ENCODE assay signal across 9 mouse cellular contexts in the genomic region with DNA sequence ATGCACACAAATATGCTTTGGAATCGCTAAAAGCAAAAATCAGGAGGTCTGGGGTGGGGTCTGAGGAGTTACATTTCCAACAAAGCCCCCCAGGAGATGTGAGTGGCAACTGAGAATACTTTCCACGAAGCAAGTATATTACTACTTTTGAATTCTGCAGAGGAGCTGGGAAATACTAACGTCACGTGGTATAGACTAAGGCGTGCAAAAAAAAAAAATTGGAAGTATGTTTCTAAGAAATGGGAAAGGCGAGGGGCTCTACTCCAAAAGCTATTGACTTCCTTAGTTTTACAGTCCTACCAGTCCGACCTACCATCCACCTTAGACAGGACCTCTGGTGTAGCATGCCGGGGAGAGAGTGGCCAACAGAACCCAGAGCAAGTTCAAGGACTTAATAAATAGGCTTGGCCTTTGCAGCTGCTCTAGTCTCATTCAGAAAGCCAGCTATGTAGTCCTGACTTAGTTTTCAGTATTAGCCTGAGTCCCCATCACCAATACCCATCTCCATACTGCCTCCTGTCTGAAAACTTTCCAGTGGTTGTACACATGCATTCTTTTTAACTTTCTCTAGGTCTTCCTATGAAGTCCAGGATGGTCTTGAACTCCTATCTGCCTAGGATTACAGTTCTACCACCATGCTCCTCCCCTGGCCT. TPM values are rescaled to one million over a fixed set of nuclear protein-coding genes. Genes with fewer than 3 reads are reported as not detected.
DNase-seq lines count a peak whose midpoint lies in the region; ATAC-seq and TF ChIP-seq lines count a peak whose summit lies in the region.
"Had no signal": no experiment of that assay in that cellular context is flagged by ENCODE, and none has a peak within 500 bp of the region (broad histone marks: within the 10 kb centered on the region; RNA-seq: fewer than 3 reads in every experiment).

No protein-coding gene starts in this region.

- H3K27me3 ChIP-seq in liver, adult 2 months (ENCODE audit: control insufficient read depth, insufficient read depth, low read length) = no peaks in the 10 kb centered on the region
- H3K27me3 ChIP-seq in embryonic facial prominence, embryonic 11.5 days (ENCODE audit: control insufficient read depth, insufficient read depth, low read length) = no peaks in the 10 kb centered on the region
- no peaks in the 10 kb centered on the region for H3K27me3 ChIP-seq in intestine, embryonic 15.5 days (replicated peaks)
- no peaks in the 10 kb centered on the region for H3K27me3 ChIP-seq in neural tube, embryonic 14.5 days (ENCODE audit: control insufficient read depth, insufficient read depth, low read length)

- peaks cover 40% of the 10 kb centered on the region; the same call in 1 of the 2 replicates for H3K79me2 ChIP-seq in liver, adult 2 months (ENCODE audit: control insufficient read depth, insufficient read depth, low read length)

- peak overlapping the region; percentile 57 for H3K27ac ChIP-seq in liver, adult 2 months (replicated peaks; ENCODE audit: insufficient read depth, low read depth, low read length)
- no peak overlapping the region for H3K27ac ChIP-seq in embryonic facial prominence, embryonic 11.5 days (replicated peaks; ENCODE audit: low read depth, low read length)
- H3K27ac ChIP-seq in intestine, embryonic 15.5 days = peak overlapping the region; percentile 97; the same call in 1 of the 2 replicates
- peak overlapping the region; percentile 95; the same call in 1 of the 2 replicates for H3K27ac ChIP-seq in neural tube, embryonic 14.5 days (ENCODE audit: low read depth, low read length)

- DNase-seq in liver, adult 2 months (ENCODE audit: extremely low read depth, low read depth, low spot score) = peak; percentile 39
- no peak for DNase-seq in liver
- no peak for DNase-seq in embryonic facial prominence, embryonic 11.5 days (ENCODE audit: low spot score)
- no peak for DNase-seq in urinary bladder, postnatal 14 days (ENCODE audit: low spot score)
- no peak for DNase-seq in thymus, postnatal 0 days (ENCODE audit: low spot score)

- H3K9me3 ChIP-seq in embryonic facial prominence, embryonic 11.5 days (replicated peaks; ENCODE audit: control insufficient read depth, low read length) = no peaks in the 10 kb centered on the region
- H3K9me3 ChIP-seq in intestine, embryonic 15.5 days = no peaks in the 10 kb centered on the region
- H3K9me3 ChIP-seq in neural tube, embryonic 14.5 days (ENCODE audit: control insufficient read depth, low read length) = no peaks in the 10 kb centered on the region

- H3K4me1 ChIP-seq in liver, adult 2 months (ENCODE audit: control insufficient read depth, insufficient read depth, low read length) = peaks cover 34% of the 10 kb centered on the region
- no peaks in the 10 kb centered on the region for H3K4me1 ChIP-seq in embryonic facial prominence, embryonic 11.5 days (ENCODE audit: control insufficient read depth, insufficient read depth, low read length)
- peaks cover 13% of the 10 kb centered on the region for H3K4me1 ChIP-seq in intestine, embryonic 15.5 days (replicated peaks)
- H3K4me1 ChIP-seq in neural tube, embryonic 14.5 days (ENCODE audit: control insufficient read depth, insufficient read depth, low read length) = peaks cover 21% of the 10 kb centered on the region

- H3K4me3 ChIP-seq in liver, adult 2 months (ENCODE audit: insufficient read depth, low read depth, low read length) = peak overlapping the region; percentile 87
- H3K4me3 ChIP-seq in embryonic facial prominence, embryonic 11.5 days (ENCODE audit: low read depth, low read length) = peak overlapping the region; percentile 87
- peak overlapping the region; percentile 84 for H3K4me3 ChIP-seq in intestine, embryonic 15.5 days (replicated peaks)
- peak overlapping the region; percentile 86 for H3K4me3 ChIP-seq in neural tube, embryonic 14.5 days (ENCODE audit: low read depth, low read length)

- H3K9ac ChIP-seq in liver, adult 2 months (ENCODE audit: low read depth, low read length) = peak overlapping the region; percentile 100
- no peak overlapping the region; the same call in 1 of the 2 replicates for H3K9ac ChIP-seq in embryonic facial prominence, embryonic 11.5 days (replicated peaks; ENCODE audit: low read length)
- H3K9ac ChIP-seq in intestine, embryonic 15.5 days = peak overlapping the region; percentile 87; the same call in 1 of the 2 replicates
- H3K9ac ChIP-seq in neural tube, embryonic 14.5 days (replicated peaks; ENCODE audit: low read depth, low read length) = peak overlapping the region; percentile 95

- no peak for TF ChIP-seq CTCF in liver, adult 2 months (IDR thresholded peaks at IDR 0.05; ENCODE audit: low read depth, low read length)

- H3K36me3 ChIP-seq in liver, adult 2 months (ENCODE audit: control insufficient read depth, insufficient read depth, low read length) = no peaks in the 10 kb centered on the region
- H3K36me3 ChIP-seq in embryonic facial prominence, embryonic 11.5 days (replicated peaks; ENCODE audit: control insufficient read depth, insufficient read depth, low read depth, low read length) = no peaks in the 10 kb centered on the region
- H3K36me3 ChIP-seq in intestine, embryonic 15.5 days = no peaks in the 10 kb centered on the region
- no peaks in the 10 kb centered on the region for H3K36me3 ChIP-seq in neural tube, embryonic 14.5 days (ENCODE audit: control insufficient read depth, insufficient read depth, low read length)

- peak overlapping the region; percentile 97 for H3K4me2 ChIP-seq in embryonic facial prominence, embryonic 11.5 days (ENCODE audit: low read depth, low read length)
- peak overlapping the region; percentile 86 for H3K4me2 ChIP-seq in intestine, embryonic 15.5 days (replicated peaks)
- H3K4me2 ChIP-seq in neural tube, embryonic 14.5 days (ENCODE audit: low read depth, low read length) = peak overlapping the region; percentile 77

- no peak for TF ChIP-seq POLR2A in liver, adult 2 months (IDR thresholded peaks at IDR 0.05; ENCODE audit: extremely low read depth, insufficient read depth, low read length)

- WGBS in liver, adult 2 months = 28% methylated on average over 8 of the region's 8 CpGs
- WGBS in embryonic facial prominence, embryonic 11.5 days = 37% methylated on average over 8 of the region's 8 CpGs
- 43% methylated on average over 8 of the region's 8 CpGs for WGBS in intestine, embryonic 15.5 days
- whole genome bisulfite sequencing in neural tube, embryonic 14.5 days = 34% methylated on average over 8 of the region's 8 CpGs

- ATAC-seq in embryonic facial prominence, embryonic 11.5 days (replicated peaks; ENCODE audit: insufficient number of reproducible peaks, low FRiP score, low TSS enrichment, low read depth) = no peak
- no peak for ATAC-seq in intestine, embryonic 15.5 days
- ATAC-seq in neural tube, embryonic 14.5 days (ENCODE audit: low read depth) = no peak
- ATAC-seq in erythroid progenitor cell, adult 5-6 weeks (replicated peaks; ENCODE audit: low FRiP score, poor library complexity, severe bottlenecking) = no peak

RNA-seq across cellular contexts. Expression of a gene that starts 2.2 kb away (rescaled TPM):
- 56.0 and 57.4 TPM in 2 replicates for total RNA-seq in liver, adult 2 months (2014; rRNA removed)
- 14.1 and 15.6 TPM in 2 replicates for polyA plus RNA-seq in liver, adult 2 months (2012; rRNA removed)
- polyA plus RNA-seq in embryonic facial prominence, embryonic 11.5 days (2014; fragmentation: Nextera tagmentation; extraction: Ambion mirVana) = 2.5 and 3.9 TPM in 2 replicates
- polyA plus RNA-seq in intestine, embryonic 15.5 days (2015; fragmentation: Nextera tagmentation; extraction: Ambion mirVana) = 3.7 and 4.3 TPM in 2 replicates
- polyA plus RNA-seq in neural tube, embryonic 14.5 days (2014; fragmentation: Nextera tagmentation; extraction: Ambion mirVana) = 10.3 and 11.2 TPM in 2 replicates
- 10.7 and 12.7 TPM in 2 replicates for polyA plus RNA-seq in thymus, postnatal 0 days (2015; fragmentation: Nextera tagmentation; extraction: Ambion mirVana)
- total RNA-seq in erythroid progenitor cell, adult 5-6 weeks (2015; ENCODE audit: low replicate concordance) = 64.5 and 72.1 TPM in 2 replicates
- 29.3 and 63.5 TPM in 2 replicates for total RNA-seq in erythroid progenitor cell, adult 5-6 weeks (2017; ENCODE audit: low replicate concordance)

RNA-seq across cellular contexts. Expression of a gene that starts 29.6 kb away (rescaled TPM):
- total RNA-seq in liver, adult 2 months (2014; rRNA removed) = 0.09 TPM in 1 of 2 replicates, not detected in the other
- polyA plus RNA-seq in liver, adult 2 months (2012; rRNA removed) = not detected in 2 replicates
- 0.21 and 0.42 TPM in 2 replicates for polyA plus RNA-seq in embryonic facial prominence, embryonic 11.5 days (2014; fragmentation: Nextera tagmentation; extraction: Ambion mirVana)
- polyA plus RNA-seq in intestine, embryonic 15.5 days (2015; fragmentation: Nextera tagmentation; extraction: Ambion mirVana) = 0.11 and 0.29 TPM in 2 replicates
- polyA plus RNA-seq in neural tube, embryonic 14.5 days (2014; fragmentation: Nextera tagmentation; extraction: Ambion mirVana) = 0.42 and 0.72 TPM in 2 replicates
- 0.26 and 0.33 TPM in 2 replicates for polyA plus RNA-seq in thymus, postnatal 0 days (2015; fragmentation: Nextera tagmentation; extraction: Ambion mirVana)
- not detected in 2 replicates for total RNA-seq in erythroid progenitor cell, adult 5-6 weeks (2015; ENCODE audit: low replicate concordance)
- not detected in 2 replicates for total RNA-seq in erythroid progenitor cell, adult 5-6 weeks (2017; ENCODE audit: low replicate concordance)
- total RNA-seq: common myeloid progenitor, adult 5-6 weeks had no signal
